Mouse (Mus musculus) bone marrow macrophage, adult 2 months (primary cell): Measurements from ENCODE around the gene Ralgapa1.

Source experiments
- CTCF ChIP-seq: IDR thresholded peaks from 2 replicates; pipeline ENCODE4 v1.5.1; 2012; ENCODE audit warnings: low read depth, mild to moderate bottlenecking, low read length, moderate library complexity
- POLR2A ChIP-seq: IDR thresholded peaks from 2 replicates; pipeline ENCODE4 v1.6.1; 2012; ENCODE audit warnings: mild to moderate bottlenecking, low read depth, low read length, borderline replicate concordance

DNA sequence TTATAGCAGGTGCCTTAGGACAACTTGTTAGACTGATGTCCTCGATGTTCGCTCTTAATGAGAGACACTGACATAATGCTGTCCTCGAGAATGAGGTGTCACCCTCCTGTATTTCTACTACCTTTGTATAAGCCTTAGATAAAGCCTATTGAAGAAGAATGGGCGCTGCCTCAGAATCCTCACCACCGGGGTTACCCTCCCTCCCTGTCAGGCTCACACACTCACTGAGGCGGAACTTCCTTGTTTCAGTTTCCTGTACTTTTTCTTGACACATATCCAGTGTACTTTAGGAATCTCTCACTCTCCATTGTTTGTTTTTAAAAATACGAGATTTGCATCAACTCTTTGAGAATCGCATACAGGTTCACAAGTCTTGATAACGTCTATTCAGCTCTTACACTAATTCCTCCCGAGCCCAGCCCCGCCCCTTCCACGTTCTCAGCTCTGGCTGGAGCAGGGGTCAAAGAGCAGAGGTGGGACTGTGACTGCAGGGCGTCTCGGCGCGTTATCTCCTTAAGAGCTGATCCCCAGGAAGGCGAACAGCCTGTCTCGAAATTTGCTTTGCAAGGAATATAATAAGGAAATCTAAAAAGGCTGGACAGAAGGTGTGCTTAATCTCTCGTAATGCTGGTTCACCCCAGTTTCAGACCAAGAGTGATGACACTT is 260.8 kb downstream of the Ralgapa1 start:
- TF ChIP-seq CTCF (no peak), POLR2A (no peak)
